Mouse (Mus musculus): ENCODE results near the gene Epb41l3.

The Epb41l3 gene

GRCm38 (mm10) chr17:69284511-69284910 is 209.0 kb downstream of the Epb41l3 start:
- in situ Hi-C loops (cut with MboI; ENCODE audit: low pct_unique_long_range_greater_than_20kb in 1 of 2, low sequenced_read_pairs in 2 of 2, unreplicated experiment in 1 of 2), result no loop called here

GRCm38 (mm10) chr17:69288130-69288529 is 212.6 kb downstream of the Epb41l3 start:
- in situ Hi-C loops (cut with MboI; ENCODE audit: low pct_unique_long_range_greater_than_20kb in 1 of 2, low sequenced_read_pairs in 2 of 2, unreplicated experiment in 1 of 2), result no loop called here

- in situ Hi-C loops (cut with MboI; ENCODE audit: low pct_unique_long_range_greater_than_20kb in 1 of 2, low sequenced_read_pairs in 2 of 2, unreplicated experiment in 1 of 2), result no loop called here
Measured at GRCm38 (mm10) chr17:69290272-69290671, 214.8 kb downstream of the Epb41l3 start.

- in situ Hi-C loops (cut with MboI; ENCODE audit: low pct_unique_long_range_greater_than_20kb in 1 of 2, low sequenced_read_pairs in 2 of 2, unreplicated experiment in 1 of 2), result no loop called here
Measured at GRCm38 (mm10) chr17:69301552-69301951, 226.1 kb downstream of the Epb41l3 start.

- in situ Hi-C loops (cut with MboI; ENCODE audit: low pct_unique_long_range_greater_than_20kb in 1 of 2, low sequenced_read_pairs in 2 of 2, unreplicated experiment in 1 of 2), result no loop called here
Measured at GRCm38 (mm10) chr17:69303579-69304274, 228.2 kb downstream of the Epb41l3 start.

- in situ Hi-C loops (cut with MboI; ENCODE audit: low pct_unique_long_range_greater_than_20kb in 1 of 2, low sequenced_read_pairs in 2 of 2, unreplicated experiment in 1 of 2), result no loop called here
Measured at GRCm38 (mm10) chr17:69307636-69308035, 232.2 kb downstream of the Epb41l3 start.

- in situ Hi-C loops (cut with MboI; ENCODE audit: low pct_unique_long_range_greater_than_20kb in 1 of 2, low sequenced_read_pairs in 2 of 2, unreplicated experiment in 1 of 2), result no loop called here
Measured at GRCm38 (mm10) chr17:69309872-69310271, 234.4 kb downstream of the Epb41l3 start.

GRCm38 (mm10) chr17:69320496-69320895 is 245.0 kb downstream of the Epb41l3 start:
- in situ Hi-C loops (cut with MboI; ENCODE audit: low pct_unique_long_range_greater_than_20kb in 1 of 2, low sequenced_read_pairs in 2 of 2, unreplicated experiment in 1 of 2), result no loop called here

- in situ Hi-C loops (cut with MboI; ENCODE audit: low pct_unique_long_range_greater_than_20kb in 1 of 2, low sequenced_read_pairs in 2 of 2, unreplicated experiment in 1 of 2), result no loop called here
Measured at GRCm38 (mm10) chr17:69322721-69323120, 247.2 kb downstream of the Epb41l3 start.

Measured in mouse embryonic stem cell (cell line).